Mouse (Mus musculus) left cerebral cortex, adult 18-20 months (tissue): ENCODE results near the gene Lig3. TPM values are rescaled to one million over a fixed set of nuclear protein-coding genes. Genes with fewer than 3 reads are reported as not detected.

Experiments
- total RNA-seq, 2 experiments: library from RNA; stranded (reverse); gene quantifications; 2 replicates each; pipeline ENCODE4 v1.2.3; 2021

The Lig3 gene
- total RNA-seq, 2 experiments from 2014 or later: 21.0 to 21.1 TPM

Other genes starting within 250 kb of the Lig3 start
- under 1 TPM; 0.21 to 0.26 TPM for gene Cct6b, start 16.8 kb upstream of the Lig3 start, total RNA-seq
- 10 to 100 TPM; 15.3 to 18.0 TPM for gene Zfp830, start 16.8 kb upstream of the Lig3 start, total RNA-seq
- gene Rffl, start 90.1 kb downstream of the Lig3 start, total RNA-seq: 10 to 100 TPM; 11.1 to 11.2 TPM
- 10 to 100 TPM; 17.5 to 21.0 TPM for gene Rad51d, start 109.5 kb downstream of the Lig3 start, total RNA-seq
- not detected for gene Fndc8, start 111.0 kb downstream of the Lig3 start, total RNA-seq
- gene Nle1, start 127.3 kb downstream of the Lig3 start, total RNA-seq: 10 to 100 TPM; 37.2 to 41.6 TPM
- 1 to 10 TPM in 1 of 2 experiments, under 1 TPM in 1; 1.00 to 1.5 TPM for gene Unc45b, start 129.4 kb downstream of the Lig3 start, total RNA-seq
- 1 to 10 TPM; 2.4 to 4.2 TPM for gene Slfn5, start 170.2 kb downstream of the Lig3 start, total RNA-seq
- gene Slfn9, start 210.7 kb downstream of the Lig3 start, total RNA-seq: under 1 TPM; 0.21 to 0.28 TPM
- under 1 TPM; 0.80 to 0.81 TPM for gene Slfn8, start 239.7 kb downstream of the Lig3 start, total RNA-seq